In the genomic region with DNA sequence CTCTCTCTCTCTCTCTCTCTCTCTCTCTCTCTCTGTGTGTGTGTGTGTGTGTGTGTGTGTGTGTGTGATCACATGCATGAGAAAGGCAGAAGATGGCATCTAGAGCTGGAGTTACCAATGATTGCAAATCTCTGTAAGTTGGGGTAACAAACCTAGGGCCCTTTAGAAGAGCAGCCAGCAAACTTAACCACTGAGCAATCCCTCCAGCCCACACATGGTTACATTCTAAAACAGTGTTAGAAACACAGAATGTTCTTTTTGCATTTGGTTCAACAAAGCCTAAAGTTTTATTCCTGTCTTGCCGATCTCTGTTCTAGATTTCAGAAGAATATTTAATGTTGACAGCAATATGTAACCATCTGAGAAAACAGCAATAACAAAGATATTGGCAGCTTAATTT, we compare ENCODE assay signal across 38 mouse cellular contexts. TPM values are rescaled to one million over a fixed set of nuclear protein-coding genes. Genes with fewer than 3 reads are reported as not detected.
"Had no signal": no experiment of that assay in that cellular context is flagged by ENCODE, and none has a peak within 500 bp of the region (broad histone marks: within the 10 kb centered on the region; RNA-seq: fewer than 3 reads in every experiment).

No protein-coding gene starts in this region.

- ATAC-seq: hindbrain, embryonic 16.5 days; inflammation-experienced regulatory T-cells, adult 6 months; intestine, embryonic 15.5 days; intestine, postnatal 0 days had no signal

- H3K4me2 ChIP-seq: heart, embryonic 12.5 days; hindbrain, embryonic 12.5 days; hindbrain, embryonic 14.5 days; intestine, embryonic 15.5 days; limb, embryonic 12.5 days; liver, embryonic 13.5 days had no signal

- H3K9me3 ChIP-seq: heart, embryonic 10.5 days; heart, embryonic 12.5 days; hindbrain, embryonic 10.5 days; hindbrain, embryonic 12.5 days; intestine, embryonic 15.5 days; limb, embryonic 10.5 days; limb, embryonic 12.5 days; liver, embryonic 13.5 days had no signal

- DNase-seq: gastrocnemius, adult 2 months; gastrocnemius, postnatal 10 days; gastrocnemius, postnatal 25 days; heart, adult 18-20 months; heart, postnatal 10 days; heart, postnatal 4 days; kidney, adult 18-20 months; kidney, adult 8-10 months; kidney, postnatal 10 days; kidney, postnatal 25 days; kidney, postnatal 4 days; liver, embryonic 13.5 days had no signal

- H3K4me1 ChIP-seq: heart, embryonic 10.5 days; heart, embryonic 12.5 days; hindbrain, embryonic 10.5 days; hindbrain, embryonic 12.5 days; intestine, embryonic 15.5 days; limb, embryonic 10.5 days; limb, embryonic 12.5 days; liver, embryonic 13.5 days had no signal

- H3K36me3 ChIP-seq: heart, embryonic 10.5 days; heart, embryonic 12.5 days; hindbrain, embryonic 10.5 days; hindbrain, embryonic 12.5 days; intestine, embryonic 15.5 days; limb, embryonic 10.5 days; limb, embryonic 12.5 days; liver, embryonic 13.5 days had no signal

- H3K27ac ChIP-seq: gastrocnemius, adult 2 months; heart, embryonic 10.5 days; hindbrain, embryonic 10.5 days; hindbrain, embryonic 12.5 days; hindbrain, embryonic 14.5 days; intestine, embryonic 15.5 days; layer of hippocampus, adult 2 months; left cerebral cortex, adult 2 months; limb, embryonic 10.5 days; limb, embryonic 12.5 days; liver, embryonic 13.5 days had no signal

- H3K27me3 ChIP-seq: heart, embryonic 12.5 days; hindbrain, embryonic 12.5 days; intestine, embryonic 15.5 days; limb, embryonic 12.5 days; liver, embryonic 13.5 days had no signal

- H3K9ac ChIP-seq: heart, embryonic 12.5 days; hindbrain, embryonic 12.5 days; hindbrain, embryonic 14.5 days; intestine, embryonic 15.5 days; limb, embryonic 12.5 days; liver, embryonic 13.5 days had no signal

- H3K4me3 ChIP-seq: gastrocnemius, adult 2 months; heart, embryonic 10.5 days; heart, embryonic 12.5 days; hindbrain, embryonic 10.5 days; hindbrain, embryonic 12.5 days; intestine, embryonic 15.5 days; layer of hippocampus, adult 2 months; left cerebral cortex, adult 2 months; limb, embryonic 10.5 days; limb, embryonic 12.5 days; liver, embryonic 13.5 days had no signal

RNA-seq across cellular contexts. Expression of a gene that starts 8.2 kb away (rescaled TPM):
- total RNA-seq: gastrocnemius, adult 2 months; gastrocnemius, postnatal 25 days; granulocyte monocyte progenitor cell, adult 5-6 weeks; heart, adult 18-20 months; heart, adult 8-10 months; heart, postnatal 10 days; heart, postnatal 25 days; heart, postnatal 4 days; layer of hippocampus, adult 2 months; layer of hippocampus, postnatal 10 days; layer of hippocampus, postnatal 25 days; left cerebral cortex, adult 2 months; left cerebral cortex, postnatal 14 days; left cerebral cortex, postnatal 36 days had no signal
- polyA plus RNA-seq: heart, embryonic 10.5 days; heart, embryonic 12.5 days; heart, embryonic 14.5 days; heart, embryonic 16.5 days; hindbrain, embryonic 10.5 days; hindbrain, embryonic 12.5 days; hindbrain, embryonic 14.5 days; hindbrain, embryonic 16.5 days; inflammation-experienced regulatory T-cells, adult 6 months; intestine, postnatal 0 days; kidney, embryonic 14.5 days; limb, embryonic 10.5 days; limb, embryonic 12.5 days; limb, embryonic 14.5 days had no signal

RNA-seq across cellular contexts. Expression of a gene that starts 41.1 kb away (rescaled TPM):
- total RNA-seq: gastrocnemius, adult 2 months; gastrocnemius, postnatal 10 days; gastrocnemius, postnatal 25 days; granulocyte monocyte progenitor cell, adult 5-6 weeks; heart, adult 18-20 months; heart, adult 8-10 months; heart, postnatal 10 days; heart, postnatal 25 days; heart, postnatal 4 days; layer of hippocampus, adult 2 months; left cerebral cortex, adult 2 months; left cerebral cortex, postnatal 14 days; left cerebral cortex, postnatal 36 days had no signal
- polyA plus RNA-seq: heart, embryonic 10.5 days; heart, embryonic 12.5 days; heart, embryonic 14.5 days; heart, embryonic 16.5 days; hindbrain, embryonic 10.5 days; hindbrain, embryonic 12.5 days; hindbrain, embryonic 14.5 days; intestine, postnatal 0 days; limb, embryonic 12.5 days had no signal

RNA-seq across cellular contexts. Expression of a gene that starts 54.7 kb away (rescaled TPM):
- total RNA-seq: gastrocnemius, adult 2 months; gastrocnemius, postnatal 10 days; gastrocnemius, postnatal 25 days; gastrocnemius, postnatal 4 days; granulocyte monocyte progenitor cell, adult 5-6 weeks; heart, adult 18-20 months; heart, adult 8-10 months; heart, postnatal 10 days; heart, postnatal 25 days; heart, postnatal 4 days; layer of hippocampus, adult 2 months; layer of hippocampus, postnatal 10 days; layer of hippocampus, postnatal 25 days; left cerebral cortex, adult 2 months; left cerebral cortex, postnatal 14 days; left cerebral cortex, postnatal 36 days had no signal
- polyA plus RNA-seq: heart, embryonic 10.5 days; heart, embryonic 12.5 days; heart, embryonic 14.5 days; hindbrain, embryonic 10.5 days; hindbrain, embryonic 12.5 days; hindbrain, embryonic 14.5 days; hindbrain, embryonic 16.5 days; inflammation-experienced regulatory T-cells, adult 6 months; intestine, postnatal 0 days; kidney, embryonic 14.5 days; kidney, embryonic 16.5 days; limb, embryonic 10.5 days; limb, embryonic 12.5 days; limb, embryonic 14.5 days had no signal
